ENCODE assay signal across 11 mouse cellular contexts in genomic region chr15:78384220-78385116, GRCm38 (mm10). TPM values are rescaled to one million over a fixed set of nuclear protein-coding genes. Genes with fewer than 3 reads are reported as not detected.
A peak's percentile ranks its signal among the peaks of the same experiment; 100 is the strongest.
DNase-seq lines count a peak whose midpoint lies in the region; ATAC-seq and TF ChIP-seq lines count a peak whose summit lies in the region.
"Had no signal": no experiment of that assay in that cellular context is flagged by ENCODE, and none has a peak within 500 bp of the region (broad histone marks: within the 10 kb centered on the region; RNA-seq: fewer than 3 reads in every experiment).

No protein-coding gene starts in this region.

- no peak overlapping the region for H3K4me3 ChIP-seq in lung, embryonic 14.5 days (ENCODE audit: low read depth, low read length)
- no peak overlapping the region for H3K4me3 ChIP-seq in forebrain, postnatal 0 days (ENCODE audit: low read depth, low read length)
- H3K4me3 ChIP-seq in liver, postnatal 0 days (ENCODE audit: low read depth, low read length) = no peak overlapping the region
- H3K4me3 ChIP-seq: heart, embryonic 10.5 days had no signal

- no peak overlapping the region for H3K4me2 ChIP-seq in lung, embryonic 14.5 days
- no peak overlapping the region for H3K4me2 ChIP-seq in forebrain, postnatal 0 days (ENCODE audit: low read depth)
- no peak overlapping the region for H3K4me2 ChIP-seq in liver, postnatal 0 days (ENCODE audit: low read depth, low read length)

- no peak; the same call in 1 of the 2 replicates for TF ChIP-seq EP300 in liver, postnatal 0 days (IDR thresholded peaks at IDR 0.05; ENCODE audit: low read depth)

- H3K9ac ChIP-seq in lung, embryonic 14.5 days = no peak overlapping the region
- no peak overlapping the region for H3K9ac ChIP-seq in forebrain, postnatal 0 days
- no peak overlapping the region for H3K9ac ChIP-seq in liver, postnatal 0 days (replicated peaks)

- WGBS in lung, embryonic 14.5 days = 63% methylated on average over 7 of the region's 7 CpGs
- 27% methylated on average over 7 of the region's 7 CpGs for WGBS in forebrain, postnatal 0 days
- WGBS in liver, postnatal 0 days (ENCODE audit: insufficient replicate concordance) = 55% methylated on average over 7 of the region's 7 CpGs

- TF ChIP-seq CTCF in lung, embryonic 14.5 days (IDR thresholded peaks at IDR 0.05; ENCODE audit: low read depth) = no peak
- no peak for TF ChIP-seq CTCF in forebrain, postnatal 0 days (IDR thresholded peaks at IDR 0.05; ENCODE audit: low read depth)
- no peak for TF ChIP-seq CTCF in liver, postnatal 0 days (IDR thresholded peaks at IDR 0.05; ENCODE audit: low read depth)

- no peak for DNase-seq in frontal cortex, postnatal 25 days (ENCODE audit: low spot score in 2 of 2)
- no peak for DNase-seq in lung, embryonic 14.5 days
- DNase-seq in lung, postnatal 14 days = no peak
- DNase-seq in forebrain, postnatal 0 days = peak; percentile 68
- DNase-seq in liver, postnatal 0 days = peak; percentile 27
- DNase-seq in ovary, postnatal 36 days (ENCODE audit: low spot score) = no peak
- DNase-seq in embryo, embryonic 10.5 days (ENCODE audit: low spot score) = no peak

- no peaks in the 10 kb centered on the region for H3K9me3 ChIP-seq in lung, embryonic 14.5 days (ENCODE audit: low read depth, low read length)
- H3K9me3 ChIP-seq in forebrain, postnatal 0 days (ENCODE audit: low read length) = no peaks in the 10 kb centered on the region
- no peaks in the 10 kb centered on the region for H3K9me3 ChIP-seq in liver, postnatal 0 days (ENCODE audit: low read length)
- H3K9me3 ChIP-seq: heart, embryonic 10.5 days had no signal

- H3K4me1 ChIP-seq in lung, embryonic 14.5 days (ENCODE audit: insufficient read depth) = no peaks in the 10 kb centered on the region
- H3K4me1 ChIP-seq in forebrain, postnatal 0 days (ENCODE audit: insufficient read depth) = no peaks in the 10 kb centered on the region
- peaks cover 20% of the 10 kb centered on the region for H3K4me1 ChIP-seq in liver, postnatal 0 days (ENCODE audit: insufficient read depth)
- H3K4me1 ChIP-seq: heart, embryonic 10.5 days had no signal

- H3K27me3 ChIP-seq in lung, embryonic 14.5 days (ENCODE audit: insufficient read depth, low read length) = no peaks in the 10 kb centered on the region
- H3K27me3 ChIP-seq in forebrain, postnatal 0 days (ENCODE audit: insufficient read depth, low read length) = no peaks in the 10 kb centered on the region
- no peaks in the 10 kb centered on the region for H3K27me3 ChIP-seq in liver, postnatal 0 days (ENCODE audit: insufficient read depth, low read length)

- no peaks in the 10 kb centered on the region for H3K36me3 ChIP-seq in lung, embryonic 14.5 days (ENCODE audit: insufficient read depth)
- no peaks in the 10 kb centered on the region for H3K36me3 ChIP-seq in forebrain, postnatal 0 days (ENCODE audit: insufficient read depth)
- H3K36me3 ChIP-seq in liver, postnatal 0 days (replicated peaks; ENCODE audit: insufficient read depth, low read length) = no peaks in the 10 kb centered on the region
- H3K36me3 ChIP-seq: heart, embryonic 10.5 days had no signal

- 0 out of 2 replicates have a peak overlapping the region, but pooled peaks have one; percentile 10 for H3K27ac ChIP-seq in lung, embryonic 14.5 days (ENCODE audit: low read depth)
- H3K27ac ChIP-seq in forebrain, postnatal 0 days (ENCODE audit: low read depth, low read length) = peak overlapping the region; percentile 69
- 0 out of 2 replicates have a peak overlapping the region, but pooled peaks have one; percentile 44 for H3K27ac ChIP-seq in liver, postnatal 0 days (ENCODE audit: low read depth)
- H3K27ac ChIP-seq: heart, embryonic 10.5 days had no signal

- peak; percentile 42 for ATAC-seq in frontal cortex, adult (ENCODE audit: low TSS enrichment)
- no peak for ATAC-seq in lung, embryonic 14.5 days (ENCODE audit: insufficient read depth)
- ATAC-seq in forebrain, postnatal 0 days = peak; percentile 70
- peak; percentile 89 for ATAC-seq in liver, postnatal 0 days

RNA-seq across cellular contexts. Expression of gene Tex33, which starts 11.2 kb away (rescaled TPM):
- not detected in 2 replicates for polyA plus RNA-seq in lung, embryonic 14.5 days (2014; fragmentation: Nextera tagmentation; extraction: Ambion mirVana)
- not detected in 2 replicates for total RNA-seq in forebrain, postnatal 0 days (2014; rRNA removed)
- not detected in 2 replicates for polyA plus RNA-seq in forebrain, postnatal 0 days (2015; fragmentation: Nextera tagmentation; extraction: Ambion mirVana)
- not detected in 2 replicates for polyA plus RNA-seq in liver, postnatal 0 days (2015; fragmentation: Nextera tagmentation; extraction: Ambion mirVana)
- polyA plus RNA-seq: C2C12; heart, embryonic 10.5 days; spleen, adult 2 months had no signal

RNA-seq across cellular contexts. Expression of gene Tst, which starts 21.2 kb away (rescaled TPM):
- 51.9 and 53.5 TPM in 2 replicates for polyA plus RNA-seq in lung, embryonic 14.5 days (2014; fragmentation: Nextera tagmentation; extraction: Ambion mirVana)
- total RNA-seq in forebrain, postnatal 0 days (2014; rRNA removed) = 36.6 and 37.7 TPM in 2 replicates
- 37.3 and 40.1 TPM in 2 replicates for polyA plus RNA-seq in forebrain, postnatal 0 days (2015; fragmentation: Nextera tagmentation; extraction: Ambion mirVana)
- polyA plus RNA-seq in liver, postnatal 0 days (2015; fragmentation: Nextera tagmentation; extraction: Ambion mirVana) = 361 and 363 TPM in 2 replicates

RNA-seq across cellular contexts. Expression of gene Mpst, which starts 21.7 kb away (rescaled TPM):
- 3.3 and 3.5 TPM in 2 replicates for polyA plus RNA-seq in lung, embryonic 14.5 days (2014; fragmentation: Nextera tagmentation; extraction: Ambion mirVana)
- total RNA-seq in forebrain, postnatal 0 days (2014; rRNA removed) = 85.9 and 92.5 TPM in 2 replicates
- 3.3 and 3.5 TPM in 2 replicates for polyA plus RNA-seq in forebrain, postnatal 0 days (2015; fragmentation: Nextera tagmentation; extraction: Ambion mirVana)
- 4.3 and 7.0 TPM in 2 replicates for polyA plus RNA-seq in liver, postnatal 0 days (2015; fragmentation: Nextera tagmentation; extraction: Ambion mirVana)

RNA-seq across cellular contexts. Expression of gene Kctd17, which starts 43.9 kb away (rescaled TPM):
- polyA plus RNA-seq in lung, embryonic 14.5 days (2014; fragmentation: Nextera tagmentation; extraction: Ambion mirVana) = 51.8 and 53.9 TPM in 2 replicates
- 148 and 153 TPM in 2 replicates for total RNA-seq in forebrain, postnatal 0 days (2014; rRNA removed)
- polyA plus RNA-seq in forebrain, postnatal 0 days (2015; fragmentation: Nextera tagmentation; extraction: Ambion mirVana) = 146 and 152 TPM in 2 replicates
- 6.0 and 6.1 TPM in 2 replicates for polyA plus RNA-seq in liver, postnatal 0 days (2015; fragmentation: Nextera tagmentation; extraction: Ambion mirVana)

RNA-seq across cellular contexts. Expression of gene Csf2rb, which starts 58.9 kb away (rescaled TPM):
- 2.2 and 2.6 TPM in 2 replicates for polyA plus RNA-seq in lung, embryonic 14.5 days (2014; fragmentation: Nextera tagmentation; extraction: Ambion mirVana)
- 0.77 and 1.00 TPM in 2 replicates for total RNA-seq in forebrain, postnatal 0 days (2014; rRNA removed)
- polyA plus RNA-seq in forebrain, postnatal 0 days (2015; fragmentation: Nextera tagmentation; extraction: Ambion mirVana) = 0.62 and 0.74 TPM in 2 replicates
- polyA plus RNA-seq in liver, postnatal 0 days (2015; fragmentation: Nextera tagmentation; extraction: Ambion mirVana) = 8.9 and 9.6 TPM in 2 replicates

Comparison
In these comparisons a context has a peak if more than half of its experiments do, and no peak if none do; other contexts are left out.
1. DNase-seq: peak in forebrain, postnatal 0 days (single experiment) and liver, postnatal 0 days (single experiment); none in frontal cortex, postnatal 25 days (0 of 2), lung, embryonic 14.5 days (single experiment), lung, postnatal 14 days (single experiment), ovary, postnatal 36 days (single experiment) and embryo, embryonic 10.5 days (single experiment).
2. H3K27ac ChIP-seq: peak in every context shown above with its lines; median percentile 69 in forebrain, postnatal 0 days; 44 in liver, postnatal 0 days; 10 in lung, embryonic 14.5 days.